ENCODE assay signal across 15 mouse cellular contexts in genomic region chr10:27984047-27984446, GRCm38 (mm10).
"Had no signal": no experiment of that assay in that cellular context is flagged by ENCODE, and none has a peak within 500 bp of the region (broad histone marks: within the 10 kb centered on the region; RNA-seq: fewer than 3 reads in every experiment).

No protein-coding gene starts in this region.

- H3K27me3 ChIP-seq: kidney, embryonic 15.5 days; liver, embryonic 13.5 days; midbrain, embryonic 12.5 days; midbrain, embryonic 15.5 days; neural tube, embryonic 13.5 days; stomach, embryonic 15.5 days had no signal

- ATAC-seq: midbrain, embryonic 15.5 days had no signal

- H3K4me2 ChIP-seq: kidney, embryonic 15.5 days; liver, embryonic 13.5 days; midbrain, embryonic 12.5 days; midbrain, embryonic 15.5 days; neural tube, embryonic 13.5 days; stomach, embryonic 15.5 days had no signal

- DNase-seq: kidney, adult 8-10 months; kidney, postnatal 10 days; kidney, postnatal 36 days; liver, embryonic 13.5 days; lung, adult 2 months; lung, postnatal 14 days; retina, postnatal 1 day; right cerebral cortex, postnatal 25 days; spleen, adult 18-20 months; thymus, postnatal 25 days had no signal

- H3K36me3 ChIP-seq: kidney, embryonic 15.5 days; liver, embryonic 13.5 days; midbrain, embryonic 12.5 days; midbrain, embryonic 15.5 days; neural tube, embryonic 13.5 days; stomach, embryonic 15.5 days had no signal

- H3K4me3 ChIP-seq: kidney, embryonic 15.5 days; liver, embryonic 13.5 days; midbrain, embryonic 12.5 days; midbrain, embryonic 15.5 days; neural tube, embryonic 13.5 days; stomach, embryonic 15.5 days had no signal
